Mouse (Mus musculus) left cerebral cortex, adult 2 months (tissue): Measurements from ENCODE around the gene Mgst2. TPM values are rescaled to one million over a fixed set of nuclear protein-coding genes. Genes with fewer than 3 reads are reported as not detected.

Experiments
- DNase-seq, 2 experiments: peaks; one replicate each; pipeline ENCODE4 v3.0.0; 2021 to 2022; ENCODE audit warnings: low spot score in 2 of 2, mixed read lengths in 1 of 2; ENCODE audit errors: extremely low spot score in 1 of 2
- H3K27ac ChIP-seq: fragments of 200-600 bp; 2 replicates; pipeline ENCODE4 v1.8.1; 2022
- H3K4me3 ChIP-seq: fragments of 200-600 bp; 2 replicates; pipeline ENCODE4 v1.8.1; 2022
- CTCF ChIP-seq: fragments of 200-600 bp; IDR thresholded peaks from 2 replicates; pipeline ENCODE4 v1.8.1; 2022; ENCODE audit warnings: antibody characterized with exemption, mild to moderate bottlenecking, moderate library complexity
- intact Hi-C: fragments of 180-260 bp; cut with DNase I; formaldehyde crosslinking; loops from one replicate; pipeline ENCODE4 v1.15.1; 2025
- total RNA-seq, 2 experiments: library from RNA; stranded (reverse); gene quantifications; 2 replicates each; pipeline ENCODE4 v1.2.3; 2021

Mgst2 gene
- total RNA-seq, 2 experiments from 2014 or later, result not detected

- Histone ChIP-seq H3K27ac (no peak overlapping the region), H3K4me3 (no peak overlapping the region)
- DNase-seq, result no peak
- intact Hi-C loops, result loop anchor here (10.0 kb wide), 2 partner anchors 180 to 210 kb away; no protein-coding TSS in a partner anchor
- TF ChIP-seq CTCF, result peak; percentile 45
These were observed 45.1 kb downstream of the Mgst2 start for GRCm38 (mm10) chr3:51705220-51705619.

- no peak for DNase-seq
- no peak for TF ChIP-seq CTCF
- Histone ChIP-seq H3K4me3 (peak overlapping the region; percentile 37; the same call in 1 of the 2 replicates), H3K27ac (peak overlapping the region; percentile 92)
- intact Hi-C loops, result loop anchor here (10.0 kb wide), 2 partner anchors 176 to 206 kb away; no protein-coding TSS in a partner anchor
These were observed 48.2 kb downstream of the Mgst2 start for GRCm38 (mm10) chr3:51708375-51708745.

GRCm38 (mm10) chr3:51708746-51709411, 48.7 kb downstream of the Mgst2 start:
- no peak; the same call in 1 of the 2 replicates for TF ChIP-seq CTCF
- peak; percentile 64 to 66 for DNase-seq
- intact Hi-C loops, result loop anchor here (10.0 kb wide), 2 partner anchors 176 to 206 kb away; no protein-coding TSS in a partner anchor

GRCm38 (mm10) chr3:51712382-51712781, 52.2 kb downstream of the Mgst2 start:
- Histone ChIP-seq H3K27ac (no peak overlapping the region), H3K4me3 (no peak overlapping the region)
- no peak for DNase-seq
- TF ChIP-seq CTCF, result no peak
- intact Hi-C loops, result no loop called here

More at GRCm38 (mm10) chr3:51708746-51709411, 48.7 kb downstream of the Mgst2 start:
- H3K4me3 ChIP-seq, result peak overlapping the region; percentile 37
- H3K27ac ChIP-seq, result peak overlapping the region; percentile 92

- intact Hi-C loops, result no loop called here
- no peak for TF ChIP-seq CTCF
- no peak overlapping the region for H3K4me3 ChIP-seq
- DNase-seq, result no peak
- no peak overlapping the region for H3K27ac ChIP-seq
These were observed 53.1 kb downstream of the Mgst2 start for GRCm38 (mm10) chr3:51713233-51713632.

- intact Hi-C loops, result no loop called here
These were observed 54.3 kb downstream of the Mgst2 start for GRCm38 (mm10) chr3:51714469-51714868.

GRCm38 (mm10) chr3:51717455-51717854, 57.3 kb downstream of the Mgst2 start:
- no peak overlapping the region for H3K4me3 ChIP-seq
- intact Hi-C loops, result no loop called here
- no peak for DNase-seq
- TF ChIP-seq CTCF, result no peak
- no peak overlapping the region for H3K27ac ChIP-seq

More at GRCm38 (mm10) chr3:51714469-51714868, 54.3 kb downstream of the Mgst2 start:
- no peak for TF ChIP-seq CTCF
- no peak overlapping the region for H3K4me3 ChIP-seq
- DNase-seq, result no peak
- H3K27ac ChIP-seq, result no peak overlapping the region

- Histone ChIP-seq H3K27ac (no peak overlapping the region), H3K4me3 (no peak overlapping the region)
- no peak for DNase-seq
- TF ChIP-seq CTCF, result no peak
- intact Hi-C loops, result no loop called here
These were observed 57.7 kb downstream of the Mgst2 start for GRCm38 (mm10) chr3:51717909-51718308.

- no peak for TF ChIP-seq CTCF
- Histone ChIP-seq H3K4me3 (no peak overlapping the region), H3K27ac (no peak overlapping the region)
- intact Hi-C loops, result no loop called here
- no peak for DNase-seq
These were observed 59.2 kb downstream of the Mgst2 start for GRCm38 (mm10) chr3:51719373-51719772.

- no peak for DNase-seq
- H3K4me3 ChIP-seq, result no peak overlapping the region
- no peak for TF ChIP-seq CTCF
- intact Hi-C loops, result no loop called here
- no peak overlapping the region for H3K27ac ChIP-seq
These were observed 59.8 kb downstream of the Mgst2 start for GRCm38 (mm10) chr3:51719982-51720381.

- no peak for TF ChIP-seq CTCF
- intact Hi-C loops, result no loop called here
- Histone ChIP-seq H3K27ac (no peak overlapping the region), H3K4me3 (no peak overlapping the region)
- no peak for DNase-seq
These were observed 66.1 kb downstream of the Mgst2 start for GRCm38 (mm10) chr3:51726257-51726656.

- H3K27ac ChIP-seq, result peak overlapping the region; percentile 36
- intact Hi-C loops, result no loop called here
- TF ChIP-seq CTCF, result no peak
These were observed 67.3 kb downstream of the Mgst2 start for GRCm38 (mm10) chr3:51727487-51727886.

GRCm38 (mm10) chr3:51727968-51728367, 67.8 kb downstream of the Mgst2 start:
- no peak for DNase-seq
- peak overlapping the region; percentile 36 for H3K27ac ChIP-seq
- H3K4me3 ChIP-seq, result no peak overlapping the region
- intact Hi-C loops, result no loop called here
- no peak for TF ChIP-seq CTCF

More at GRCm38 (mm10) chr3:51727487-51727886, 67.3 kb downstream of the Mgst2 start:
- no peak for DNase-seq
- no peak overlapping the region for H3K4me3 ChIP-seq
